Mouse (Mus musculus) T-cell, adult 2 months (primary cell): ENCODE results near the gene Chfr.

Experiments used
- DNase-seq: peaks from one replicate; pipeline ENCODE4 v3.0.0; 2022; ENCODE audit warnings: low spot score

Gene Chfr

GRCm38 (mm10) chr5:110135293-110136086, at the start of gene Chfr:
Gene Chfr (plus strand): TSS chr5:110135842.
- peak; percentile 99 for DNase-seq

- no peak for DNase-seq
Measured at GRCm38 (mm10) chr5:110086161-110086866, 49.3 kb upstream of the Chfr start.

- no peak for DNase-seq
Measured at GRCm38 (mm10) chr5:110091546-110091945, 44.1 kb upstream of the Chfr start.

- peak; percentile 85 for DNase-seq
Measured at GRCm38 (mm10) chr5:110094030-110094846, 41.4 kb upstream of the Chfr start, which contains the start of gene Gm35315. Gene Gm35315 (minus strand): TSS chr5:110094420.

GRCm38 (mm10) chr5:110094847-110095213, 40.8 kb upstream of the Chfr start:
- DNase-seq, result no peak

GRCm38 (mm10) chr5:110098991-110099477, 36.6 kb upstream of the Chfr start:
- DNase-seq, result no peak

- DNase-seq, result no peak
Measured at GRCm38 (mm10) chr5:110099656-110100580, 35.7 kb upstream of the Chfr start, which contains the start of gene Plcxd1. Gene Plcxd1 (plus strand): TSS chr5:110099969.

- DNase-seq, result peak; percentile 54
Measured at GRCm38 (mm10) chr5:110100921-110101631, 34.6 kb upstream of the Chfr start.

GRCm38 (mm10) chr5:110101716-110102347, 33.8 kb upstream of the Chfr start:
- peak; percentile 35 for DNase-seq

- no peak for DNase-seq
Measured at GRCm38 (mm10) chr5:110102429-110102828, 33.2 kb upstream of the Chfr start.

GRCm38 (mm10) chr5:110102853-110103625, 32.6 kb upstream of the Chfr start:
- no peak for DNase-seq

GRCm38 (mm10) chr5:110103901-110104615, 31.6 kb upstream of the Chfr start:
- DNase-seq, result no peak

- DNase-seq, result no peak
Measured at GRCm38 (mm10) chr5:110104616-110105380, 30.8 kb upstream of the Chfr start.

GRCm38 (mm10) chr5:110106140-110106871, 29.3 kb upstream of the Chfr start:
- no peak for DNase-seq

GRCm38 (mm10) chr5:110106901-110107564, 28.6 kb upstream of the Chfr start:
- no peak for DNase-seq

- peak; percentile 83 for DNase-seq
Measured at GRCm38 (mm10) chr5:110107581-110108304, 27.9 kb upstream of the Chfr start, which contains the start of gene Gtpbp6. Gene Gtpbp6 (minus strand): TSS chr5:110108197.
